Mouse (Mus musculus): Measurements from ENCODE around the gene Tada2b.

Tada2b gene

DNA sequence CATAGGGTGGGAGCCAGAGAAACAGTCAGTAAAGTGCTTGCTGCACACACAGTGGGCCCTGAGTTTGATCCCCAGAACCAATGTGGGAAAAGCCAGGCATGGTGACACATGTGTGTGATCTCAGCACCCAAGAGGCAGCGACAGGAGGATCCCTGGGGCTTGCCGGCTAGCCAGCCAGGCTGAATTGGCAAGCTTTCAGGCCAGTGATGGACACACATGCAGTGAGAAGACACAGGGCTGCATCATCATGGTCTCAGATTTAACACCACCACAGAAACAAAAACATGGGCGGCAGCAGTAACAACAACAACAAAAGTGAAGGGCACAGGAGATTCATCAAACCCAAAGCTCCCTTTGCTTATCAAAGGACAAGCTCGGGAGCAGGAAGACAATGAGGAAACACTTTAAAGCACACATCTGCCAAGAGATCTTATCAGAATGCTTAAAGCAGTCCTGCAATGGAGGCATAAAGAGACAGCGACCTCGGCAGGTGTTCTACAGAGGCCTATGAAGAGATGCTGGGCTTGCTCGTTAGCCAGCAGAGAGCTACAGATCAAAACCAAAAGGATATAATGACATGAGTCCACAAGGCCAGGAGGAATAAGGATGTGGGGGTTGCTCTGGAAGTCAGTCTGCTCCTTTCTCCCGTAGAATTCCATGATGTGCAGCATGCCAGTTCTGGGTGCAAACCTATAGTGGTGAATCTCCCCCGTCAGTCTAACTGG lies 37.8 kb downstream of the Tada2b start:
- DNase-seq (ENCODE audit: low spot score in 2 of 2), result no peak

- no peak for DNase-seq (ENCODE audit: low spot score in 2 of 2)
Measured at GRCm38 (mm10) chr5:36445028-36445427, 39.1 kb downstream of the Tada2b start.

GRCm38 (mm10) chr5:36444611-36445010 lies 39.5 kb downstream of the Tada2b start:
- no peak for DNase-seq (ENCODE audit: low spot score in 2 of 2)

- DNase-seq (ENCODE audit: low spot score in 2 of 2), result no peak
Measured at GRCm38 (mm10) chr5:36440741-36441140, 43.3 kb downstream of the Tada2b start.

DNA sequence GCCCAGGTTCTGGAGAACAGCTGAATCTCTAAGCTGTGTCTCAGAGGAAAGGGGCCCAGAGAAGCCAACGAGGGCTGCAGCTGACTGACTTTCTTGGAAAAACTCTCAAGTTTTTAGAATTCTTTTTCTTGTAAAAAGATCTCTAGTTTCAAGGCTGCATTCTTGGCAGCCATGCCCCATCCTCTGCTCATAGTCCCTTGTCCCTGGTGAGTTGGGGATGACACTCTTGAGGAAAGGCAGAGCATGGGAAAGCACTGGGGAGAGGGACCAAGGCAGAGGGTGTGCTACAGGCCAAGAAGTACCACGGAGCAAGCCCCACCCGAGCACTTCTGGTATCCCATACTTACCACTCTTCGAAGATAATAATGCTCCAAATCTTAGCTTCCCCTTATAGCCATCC lies 47.2 kb downstream of the Tada2b start:
- no peak for DNase-seq (ENCODE audit: low spot score in 2 of 2)

- no peak for DNase-seq (ENCODE audit: low spot score in 2 of 2)
Measured at GRCm38 (mm10) chr5:36434398-36434967, 49.6 kb downstream of the Tada2b start.

DNA sequence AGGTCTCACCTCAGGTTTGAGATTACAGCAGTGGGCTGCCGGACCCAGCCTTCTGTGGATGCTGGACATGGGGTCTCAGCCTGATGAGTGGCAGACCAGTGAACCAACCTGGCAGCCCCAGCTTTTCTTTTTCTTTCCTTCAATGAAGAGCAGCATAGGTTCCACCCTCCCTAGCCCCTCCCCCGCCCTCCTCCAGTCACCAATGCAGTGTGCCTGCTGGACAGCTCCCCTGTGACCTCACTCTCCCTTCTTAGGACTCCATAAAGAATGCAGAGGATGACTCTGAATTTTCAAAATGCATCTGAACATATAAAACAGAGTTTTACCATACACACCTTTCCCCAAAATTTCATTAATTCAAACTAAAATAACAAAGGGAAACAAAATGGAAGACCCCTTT lies 52.4 kb downstream of the Tada2b start:
- no peak for DNase-seq (ENCODE audit: low spot score in 2 of 2)

DNA sequence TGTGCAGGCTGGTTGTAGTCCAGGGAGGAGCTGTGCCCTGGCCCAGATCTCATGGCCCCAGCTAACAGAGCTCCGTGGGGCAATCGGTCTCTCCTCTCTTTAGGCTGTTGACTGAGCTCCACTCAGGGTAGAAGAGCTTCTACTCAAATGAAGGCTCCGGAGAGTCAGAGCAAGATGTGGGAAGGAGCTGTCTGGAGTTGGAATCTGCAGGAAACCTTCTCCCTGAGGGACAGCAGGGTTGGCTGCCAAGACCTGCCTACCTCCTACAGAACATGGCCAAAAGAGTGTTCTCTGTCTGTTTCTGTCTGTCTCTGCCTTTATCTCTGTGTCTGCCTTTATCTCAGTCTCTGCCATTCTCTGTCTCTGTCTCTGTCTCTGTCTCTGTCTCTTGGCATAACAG lies 54.5 kb downstream of the Tada2b start:
- no peak for DNase-seq (ENCODE audit: low spot score in 2 of 2)

- no peak for DNase-seq (ENCODE audit: low spot score in 2 of 2)
Measured at GRCm38 (mm10) chr5:36427831-36428230, 56.3 kb downstream of the Tada2b start.

DNA sequence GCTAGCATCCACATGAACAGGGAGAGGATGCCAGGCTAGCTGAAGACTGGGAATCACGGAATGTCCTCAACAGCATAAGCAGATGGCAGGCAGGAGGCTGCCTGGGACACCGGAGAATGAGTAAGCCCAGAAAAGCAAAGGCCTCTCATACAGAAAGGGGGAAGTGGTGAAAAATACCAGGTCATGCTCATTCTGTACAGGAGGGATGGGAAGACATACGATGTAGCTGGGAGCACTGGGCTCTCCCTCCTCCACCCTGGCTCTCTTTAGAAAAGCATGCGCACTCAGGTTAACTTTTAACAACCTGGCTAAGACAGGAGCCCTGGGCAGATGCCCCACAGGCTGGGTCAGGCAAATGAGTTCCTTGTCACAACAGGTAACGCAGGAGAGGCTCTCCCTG lies 57.7 kb downstream of the Tada2b start:
- no peak for DNase-seq (ENCODE audit: low spot score in 2 of 2)

- DNase-seq (ENCODE audit: low spot score in 2 of 2), result no peak
Measured at GRCm38 (mm10) chr5:36424676-36425075, 59.4 kb downstream of the Tada2b start.
